Mouse (Mus musculus) right cerebral cortex, adult 2 months (tissue): ENCODE measurements around the gene Gm28043.
"Not testable (repeated sequence)": the region's sequence is repeated elsewhere in the genome, so short reads cannot be mapped to it uniquely, and the experiment has no call there.

Experiments
- DNase-seq, 2 experiments: peaks; one replicate each; pipeline ENCODE4 v3.0.0; 2021 to 2022; ENCODE audit warnings: low spot score in 2 of 2

Gene Gm28043

GRCm38 (mm10) chr17:29711745-29712431 lies 97.2 kb downstream of the Gm28043 start:
- no peak for DNase-seq

GRCm38 (mm10) chr17:29712565-29712964 lies 97.9 kb downstream of the Gm28043 start:
- no peak for DNase-seq

GRCm38 (mm10) chr17:29713734-29714133 lies 99.1 kb downstream of the Gm28043 start:
- DNase-seq, result not testable (repeated sequence)

- peak; percentile 97 to 99 for DNase-seq
These were observed 102.2 kb downstream of the Gm28043 start, which contains the start of gene Ccdc167 for GRCm38 (mm10) chr17:29716732-29717445. Gene Ccdc167 (minus strand): TSS chr17:29717044.

GRCm38 (mm10) chr17:29718660-29719059 lies 104.0 kb downstream of the Gm28043 start:
- no peak for DNase-seq

GRCm38 (mm10) chr17:29719628-29720575 lies 105.2 kb downstream of the Gm28043 start:
- no peak for DNase-seq

- DNase-seq, result no peak
These were observed 106.2 kb downstream of the Gm28043 start for GRCm38 (mm10) chr17:29720755-29721365.

GRCm38 (mm10) chr17:29724610-29725009 lies 109.9 kb downstream of the Gm28043 start:
- DNase-seq, result no peak

- DNase-seq, result no peak
These were observed 110.4 kb downstream of the Gm28043 start for GRCm38 (mm10) chr17:29725027-29725620.

- no peak for DNase-seq
These were observed 113.4 kb downstream of the Gm28043 start for GRCm38 (mm10) chr17:29728082-29728481.

- no peak for DNase-seq
These were observed 116.0 kb downstream of the Gm28043 start for GRCm38 (mm10) chr17:29730510-29731265.

GRCm38 (mm10) chr17:29731266-29731952 lies 116.7 kb downstream of the Gm28043 start:
- no peak for DNase-seq

GRCm38 (mm10) chr17:29731953-29732325 lies 117.3 kb downstream of the Gm28043 start:
- DNase-seq, result no peak

GRCm38 (mm10) chr17:29732522-29732921 lies 117.8 kb downstream of the Gm28043 start:
- no peak for DNase-seq

GRCm38 (mm10) chr17:29736448-29737014 lies 121.9 kb downstream of the Gm28043 start:
- DNase-seq, result no peak

GRCm38 (mm10) chr17:29737849-29738804 lies 123.5 kb downstream of the Gm28043 start:
- peak; percentile 53 to 62 for DNase-seq

GRCm38 (mm10) chr17:29747466-29747865 lies 132.8 kb downstream of the Gm28043 start:
- DNase-seq, result no peak
